Mouse (Mus musculus) kidney, embryonic 16.5 days (tissue): Measurements from ENCODE around the gene Olfr1028. TPM values are rescaled to one million over a fixed set of nuclear protein-coding genes. Genes with fewer than 3 reads are reported as not detected.

Experiments
- ATAC-seq: fragments of 200-750 bp; cut with Nextera tagmentation; 2 replicates; pipeline ENCODE4 v1.8.0; 2017; ENCODE audit warnings: moderate TSS enrichment; ENCODE audit not compliant: low FRiP score, low TSS enrichment
- H3K27ac ChIP-seq: fragments of 300-500 bp; sonication (generic); 2 replicates; pipeline ENCODE4 v1.5.1; 2014; ENCODE audit warnings: low read length
- H3K27me3 ChIP-seq: fragments of 300-500 bp; sonication (generic); 2 replicates; pipeline ENCODE4 v1.6.1; 2014; ENCODE audit warnings: low read length, control low read depth, mixed read lengths; ENCODE audit not compliant: insufficient read depth
- H3K36me3 ChIP-seq: fragments of 300-500 bp; sonication (generic); 2 replicates; pipeline ENCODE4 v1.6.1; 2014; ENCODE audit warnings: low read length, control low read depth, mixed read lengths; ENCODE audit not compliant: insufficient read depth
- H3K4me1 ChIP-seq: fragments of 300-500 bp; sonication (generic); 2 replicates; pipeline ENCODE4 v1.6.1; 2014; ENCODE audit warnings: low read length, control low read depth, mixed read lengths; ENCODE audit not compliant: insufficient read depth
- H3K4me2 ChIP-seq: fragments of 300-500 bp; sonication (generic); replicated peaks from 2 replicates; pipeline ENCODE4 v1.6.1; 2014; ENCODE audit warnings: low read depth, low read length
- H3K4me3 ChIP-seq: fragments of 300-500 bp; sonication (generic); 2 replicates; pipeline ENCODE4 v1.5.1; 2014; ENCODE audit warnings: mild to moderate bottlenecking, low read length
- H3K9ac ChIP-seq: fragments of 300-500 bp; sonication (generic); replicated peaks from 2 replicates; pipeline ENCODE4 v1.6.1; 2014; ENCODE audit warnings: low read length
- H3K9me3 ChIP-seq: fragments of 300-500 bp; sonication (generic); 2 replicates; pipeline ENCODE4 v1.6.1; 2016; ENCODE audit warnings: low read length, control low read depth
- WGBS: fragments of 180-500 bp; shearing (Covaris S2); extraction: QIAGEN DNeasy Blood & Tissue Kit; methylation state at CpG from one replicate; pipeline ENCODE4 v1.1.7; 2014; 5-methylcytosine and 5-hydroxymethylcytosine counted together
- polyA plus RNA-seq: library from polyadenylated mRNA; unstranded; fragments of >200 nt; fragmentation: Nextera tagmentation; extraction: Ambion mirVana; gene quantifications from 2 replicates; pipeline ENCODE4 v1.2.1, GENCODE M21; 2015

Olfr1028 gene
- polyA plus RNA-seq = not detected in 2 replicates

GRCm38 (mm10) chr2:85950137-85950536 lies at the start of gene Olfr1028:
Olfr1028 (plus strand) TSS chr2:85950437.
- no peak for ATAC-seq
- 71% methylated on average over 1 of the region's 1 CpGs for WGBS
- Histone ChIP-seq H3K9ac (no peak within 1 kb of the TSS), H3K4me1 (no peaks in the 10 kb centered on the region), H3K27me3 (no peaks in the 10 kb centered on the region), H3K27ac (no peak within 1 kb of the TSS), H3K9me3 (no peaks in the 10 kb centered on the region), H3K4me2 (no peak within 1 kb of the TSS), H3K36me3 (no peaks in the 10 kb centered on the region), H3K4me3 (no peak within 1 kb of the TSS)

GRCm38 (mm10) chr2:85904952-85905351 lies 45.3 kb upstream of the Olfr1028 start, which contains the start of gene Olfr1024:
Olfr1024 (minus strand) TSS chr2:85905052.
- Histone ChIP-seq H3K36me3 (no peaks in the 10 kb centered on the region), H3K4me2 (no peak within 1 kb of the TSS), H3K27me3 (no peaks in the 10 kb centered on the region), H3K9ac (no peak within 1 kb of the TSS), H3K4me3 (no peak within 1 kb of the TSS), H3K4me1 (no peaks in the 10 kb centered on the region), H3K27ac (no peak within 1 kb of the TSS), H3K9me3 (no peaks in the 10 kb centered on the region; the same call in 1 of the 2 replicates)
- no peak for ATAC-seq
- WGBS = 84% methylated on average over 3 of the region's 3 CpGs

GRCm38 (mm10) chr2:85913197-85913596 lies 37.0 kb upstream of the Olfr1028 start:
- Histone ChIP-seq H3K4me3 (no peak overlapping the region), H3K9me3 (no peaks in the 10 kb centered on the region; the same call in 1 of the 2 replicates), H3K27me3 (no peaks in the 10 kb centered on the region), H3K9ac (no peak overlapping the region), H3K4me1 (no peaks in the 10 kb centered on the region), H3K4me2 (no peak overlapping the region), H3K36me3 (no peaks in the 10 kb centered on the region), H3K27ac (no peak overlapping the region)
- no peak for ATAC-seq

GRCm38 (mm10) chr2:85914893-85915292 lies 35.3 kb upstream of the Olfr1028 start, which contains the start of gene Olfr1025-ps1:
Olfr1025-ps1 (plus strand) TSS chr2:85915193.
- H3K4me2 ChIP-seq = no peak within 1 kb of the TSS
- H3K9ac ChIP-seq = no peak within 1 kb of the TSS
- WGBS = 43% methylated on average over 1 of the region's 1 CpGs
- H3K4me3 ChIP-seq = no peak within 1 kb of the TSS
- H3K36me3 ChIP-seq = no peaks in the 10 kb centered on the region
- no peaks in the 10 kb centered on the region for H3K4me1 ChIP-seq
- H3K27me3 ChIP-seq = no peaks in the 10 kb centered on the region
- H3K9me3 ChIP-seq = no peaks in the 10 kb centered on the region; the same call in 1 of the 2 replicates
- H3K27ac ChIP-seq = no peak within 1 kb of the TSS
- no peak for ATAC-seq

GRCm38 (mm10) chr2:85921258-85921657 lies 29.0 kb upstream of the Olfr1028 start, which contains the start of gene Olfr1026:
Olfr1026 (plus strand) TSS chr2:85921558.
- ATAC-seq = no peak
- 86% methylated on average over 3 of the region's 3 CpGs for WGBS
- H3K4me2 ChIP-seq = no peak within 1 kb of the TSS

GRCm38 (mm10) chr2:85973595-85973994 lies 23.4 kb downstream of the Olfr1028 start, which contains the start of gene Olfr1029:
Olfr1029 (plus strand) TSS chr2:85973895.
- Histone ChIP-seq H3K27ac (no peak within 1 kb of the TSS), H3K4me2 (no peak within 1 kb of the TSS), H3K36me3 (no peaks in the 10 kb centered on the region), H3K9ac (no peak within 1 kb of the TSS), H3K4me1 (no peaks in the 10 kb centered on the region), H3K27me3 (no peaks in the 10 kb centered on the region), H3K4me3 (no peak within 1 kb of the TSS), H3K9me3 (no peaks in the 10 kb centered on the region)
- 87% methylated on average over 2 of the region's 2 CpGs for WGBS
- ATAC-seq = no peak

More at GRCm38 (mm10) chr2:85921258-85921657, 29.0 kb upstream of the Olfr1028 start, which contains the start of gene Olfr1026:
- Histone ChIP-seq H3K9ac (no peak within 1 kb of the TSS), H3K9me3 (no peaks in the 10 kb centered on the region), H3K4me3 (no peak within 1 kb of the TSS), H3K27ac (no peak within 1 kb of the TSS), H3K27me3 (no peaks in the 10 kb centered on the region), H3K36me3 (no peaks in the 10 kb centered on the region), H3K4me1 (no peaks in the 10 kb centered on the region)

- Histone ChIP-seq H3K4me1 (no peaks in the 10 kb centered on the region), H3K27me3 (no peaks in the 10 kb centered on the region), H3K36me3 (no peaks in the 10 kb centered on the region), H3K27ac (no peak within 1 kb of the TSS), H3K9ac (no peak within 1 kb of the TSS), H3K9me3 (no peaks in the 10 kb centered on the region), H3K4me2 (no peak within 1 kb of the TSS), H3K4me3 (no peak within 1 kb of the TSS)
- ATAC-seq = no peak
- WGBS = 83% methylated on average over 1 of the region's 1 CpGs
Observed at GRCm38 (mm10) chr2:85978976-85979375, 28.7 kb downstream of the Olfr1028 start, which contains the start of gene Olfr1030. Olfr1030 (plus strand) TSS chr2:85979276.

GRCm38 (mm10) chr2:85990004-85990403 lies 39.8 kb downstream of the Olfr1028 start, which contains the start of gene Olfr1031:
Olfr1031 (plus strand) TSS chr2:85990304.
- 64% methylated on average over 3 of the region's 3 CpGs for WGBS
- ATAC-seq = no peak
- H3K9ac ChIP-seq = no peak within 1 kb of the TSS
- H3K9me3 ChIP-seq = no peaks in the 10 kb centered on the region
- no peaks in the 10 kb centered on the region for H3K36me3 ChIP-seq
- H3K4me1 ChIP-seq = no peaks in the 10 kb centered on the region
- H3K27me3 ChIP-seq = no peaks in the 10 kb centered on the region
- no peak within 1 kb of the TSS for H3K27ac ChIP-seq
- no peak within 1 kb of the TSS for H3K4me3 ChIP-seq
- no peak within 1 kb of the TSS for H3K4me2 ChIP-seq

Other genes starting within 250 kb of the Olfr1028 start
- not detected in 2 replicates for gene Olfr1009, start 235.0 kb upstream of the Olfr1028 start, polyA plus RNA-seq
- not detected in 2 replicates for gene Olfr1012, start 187.7 kb upstream of the Olfr1028 start, polyA plus RNA-seq
- gene Olfr1013, start 183.3 kb upstream of the Olfr1028 start, polyA plus RNA-seq = not detected in 2 replicates
- gene Olfr1014, start 177.7 kb upstream of the Olfr1028 start, polyA plus RNA-seq = not detected in 2 replicates
- gene Olfr1015, start 168.4 kb upstream of the Olfr1028 start, polyA plus RNA-seq = not detected in 2 replicates
- not detected in 2 replicates for gene Olfr1016, start 147.9 kb upstream of the Olfr1028 start, polyA plus RNA-seq
- not detected in 2 replicates for gene Olfr1018, start 132.0 kb upstream of the Olfr1028 start, polyA plus RNA-seq
- gene Olfr1019, start 105.0 kb upstream of the Olfr1028 start, polyA plus RNA-seq = not detected in 2 replicates
- gene Olfr1020, start 103.4 kb upstream of the Olfr1028 start, polyA plus RNA-seq = not detected in 2 replicates
- not detected in 2 replicates for gene Olfr1022, start 81.8 kb upstream of the Olfr1028 start, polyA plus RNA-seq
- not detected in 2 replicates for gene Olfr1023, start 64.8 kb upstream of the Olfr1028 start, polyA plus RNA-seq
- not detected in 2 replicates for gene Olfr1024, start 45.4 kb upstream of the Olfr1028 start, polyA plus RNA-seq
- gene Olfr1025-ps1, start 35.2 kb upstream of the Olfr1028 start, polyA plus RNA-seq = not detected in 2 replicates
- gene Olfr1026, start 28.9 kb upstream of the Olfr1028 start, polyA plus RNA-seq = not detected in 2 replicates
- not detected in 2 replicates for gene Olfr1029, start 23.5 kb downstream of the Olfr1028 start, polyA plus RNA-seq
- not detected in 2 replicates for gene Olfr1030, start 28.8 kb downstream of the Olfr1028 start, polyA plus RNA-seq
- not detected in 2 replicates for gene Olfr1031, start 39.9 kb downstream of the Olfr1028 start, polyA plus RNA-seq
- gene Olfr1032, start 55.1 kb downstream of the Olfr1028 start, polyA plus RNA-seq = not detected in 2 replicates
- gene Olfr1033, start 70.2 kb downstream of the Olfr1028 start, polyA plus RNA-seq = 3.1 and 4.9 TPM in 2 replicates
- 0.04 and 0.05 TPM in 2 replicates for gene Olfr1034, start 95.4 kb downstream of the Olfr1028 start, polyA plus RNA-seq
- gene Olfr1036, start 123.6 kb downstream of the Olfr1028 start, polyA plus RNA-seq = not detected in 2 replicates
- gene Olfr1037, start 136.9 kb downstream of the Olfr1028 start, polyA plus RNA-seq = not detected in 2 replicates
- gene Olfr1039, start 185.5 kb downstream of the Olfr1028 start, polyA plus RNA-seq = not detected in 2 replicates
- not detected in 2 replicates for gene Olfr1040, start 196.3 kb downstream of the Olfr1028 start, polyA plus RNA-seq
- gene Olfr1042, start 211.4 kb downstream of the Olfr1028 start, polyA plus RNA-seq = not detected in 2 replicates
- gene Olfr1043, start 217.1 kb downstream of the Olfr1028 start, polyA plus RNA-seq = not detected in 2 replicates
- gene Olfr1044, start 227.4 kb downstream of the Olfr1028 start, polyA plus RNA-seq = not detected in 2 replicates
- not detected in 2 replicates for gene Olfr52, start 235.2 kb downstream of the Olfr1028 start, polyA plus RNA-seq